Mouse (Mus musculus) small intestine, adult 2 months (tissue): ENCODE results near the gene Otulin. TPM values are rescaled to one million over a fixed set of nuclear protein-coding genes. Genes with fewer than 3 reads are reported as not detected.

Experiments used
- H3K27ac ChIP-seq: fragments of 200-500 bp; 2 replicates; pipeline ENCODE4 v1.5.1; 2012; ENCODE audit warnings: low read depth, low read length, control low read depth, inconsistent platforms; ENCODE audit not compliant: insufficient read depth
- H3K27me3 ChIP-seq: fragments of 200-500 bp; 2 replicates; pipeline ENCODE4 v1.6.1; 2012; ENCODE audit warnings: mild to moderate bottlenecking, moderate library complexity, low read length, inconsistent platforms; ENCODE audit not compliant: control insufficient read depth, insufficient read depth
- H3K36me3 ChIP-seq: fragments of 200-500 bp; 2 replicates; pipeline ENCODE4 v1.6.1; 2012; ENCODE audit warnings: mild to moderate bottlenecking, low read length, control low read depth, inconsistent platforms; ENCODE audit not compliant: control insufficient read depth, insufficient read depth
- H3K4me1 ChIP-seq: fragments of 200-500 bp; 2 replicates; pipeline ENCODE4 v1.6.1; 2012; ENCODE audit warnings: low read length, inconsistent platforms, mixed read lengths; ENCODE audit not compliant: control insufficient read depth, insufficient read depth, insufficient read length
- H3K4me3 ChIP-seq: fragments of 200-500 bp; 2 replicates; pipeline ENCODE4 v1.5.1; 2012; ENCODE audit warnings: low read depth, mild to moderate bottlenecking, control low read depth, inconsistent platforms, low read length, moderate library complexity
- CTCF ChIP-seq: fragments of 200-500 bp; IDR thresholded peaks from 2 replicates; pipeline ENCODE4 v1.5.1; 2012; ENCODE audit warnings: low read depth, mild to moderate bottlenecking, control low read depth, inconsistent platforms, low read length, moderate library complexity, mixed read lengths; ENCODE audit not compliant: insufficient replicate concordance, insufficient read length; ENCODE audit errors: extremely low read depth
- POLR2A ChIP-seq: fragments of 200-500 bp; IDR thresholded peaks from 2 replicates; pipeline ENCODE4 v1.6.1; 2012; ENCODE audit warnings: low read depth, mild to moderate bottlenecking, control low read depth, inconsistent platforms, low read length, moderate library complexity
- WGBS: fragments of 180-500 bp; shearing (Covaris S2); methylation state at CpG from one replicate; pipeline ENCODE4 v1.1.7; 2018; 5-methylcytosine and 5-hydroxymethylcytosine counted together
- polyA plus RNA-seq: library from polyadenylated mRNA; depleted of rRNA; stranded (reverse); fragments of >200 nt; gene quantifications from 2 replicates; pipeline ENCODE4 v1.2.3, GENCODE M21; 2012

The Otulin gene
- polyA plus RNA-seq, 1 experiment, result 31.8 TPM

- TF ChIP-seq CTCF (no peak), POLR2A (no peak)
- Histone ChIP-seq H3K4me3 (no peak overlapping the region), H3K27ac (no peak overlapping the region), H3K4me1 (peaks cover 4% of the 10 kb centered on the region; the same call in 1 of the 2 replicates), H3K27me3 (no peaks in the 10 kb centered on the region), H3K36me3 (no peaks in the 10 kb centered on the region)
- 74% methylated on average over 8 of the region's 8 CpGs for WGBS
Measured at GRCm38 (mm10) chr15:27518026-27518425, 112.5 kb downstream of the Otulin start.

- H3K27ac ChIP-seq, result no peak overlapping the region
- no peak overlapping the region for H3K4me3 ChIP-seq
- H3K36me3 ChIP-seq, result no peaks in the 10 kb centered on the region
- WGBS, result 64% methylated on average over 1 of the region's 1 CpGs
- H3K27me3 ChIP-seq, result no peaks in the 10 kb centered on the region
- H3K4me1 ChIP-seq, result peaks cover 4% of the 10 kb centered on the region; the same call in 1 of the 2 replicates
- TF ChIP-seq POLR2A, result no peak
- no peak for TF ChIP-seq CTCF
Measured at GRCm38 (mm10) chr15:27516927-27517326, 113.6 kb downstream of the Otulin start.

- Histone ChIP-seq H3K27ac (peak overlapping the region; percentile 32; the same call in 1 of the 2 replicates), H3K4me3 (no peak overlapping the region), H3K4me1 (peaks cover 30% of the 10 kb centered on the region), H3K27me3 (no peaks in the 10 kb centered on the region), H3K36me3 (no peaks in the 10 kb centered on the region)
- WGBS, result 76% methylated on average over 17 of the region's 17 CpGs
- no peak for TF ChIP-seq POLR2A
Measured at GRCm38 (mm10) chr15:27508982-27509381, 121.5 kb downstream of the Otulin start.

DNA sequence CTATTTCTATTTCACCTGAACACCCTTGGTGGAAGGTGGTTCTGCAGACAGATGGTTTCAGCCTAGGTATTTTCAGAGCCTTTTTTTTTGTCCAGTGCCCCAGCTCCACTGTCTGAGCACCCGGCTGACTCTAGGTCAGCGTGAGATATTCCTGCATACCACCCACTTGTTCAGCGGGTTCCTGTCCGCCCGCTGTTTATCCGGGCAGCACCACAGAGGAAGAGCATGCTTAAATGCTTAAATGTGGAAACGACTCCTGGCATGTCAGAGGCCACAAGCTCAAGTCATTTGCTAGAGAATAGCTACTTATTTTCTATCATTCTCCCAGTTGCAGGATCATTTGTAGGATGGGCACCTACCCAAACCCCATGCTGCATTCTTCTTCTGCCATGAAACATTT, 122.3 kb downstream of the Otulin start:
- TF ChIP-seq CTCF (no peak), POLR2A (no peak)
- 85% methylated on average over 7 of the region's 7 CpGs for WGBS
- Histone ChIP-seq H3K27me3 (no peaks in the 10 kb centered on the region), H3K36me3 (no peaks in the 10 kb centered on the region), H3K4me1 (peaks cover 32% of the 10 kb centered on the region), H3K27ac (peak overlapping the region; percentile 62; the same call in 1 of the 2 replicates), H3K4me3 (no peak overlapping the region)

DNA sequence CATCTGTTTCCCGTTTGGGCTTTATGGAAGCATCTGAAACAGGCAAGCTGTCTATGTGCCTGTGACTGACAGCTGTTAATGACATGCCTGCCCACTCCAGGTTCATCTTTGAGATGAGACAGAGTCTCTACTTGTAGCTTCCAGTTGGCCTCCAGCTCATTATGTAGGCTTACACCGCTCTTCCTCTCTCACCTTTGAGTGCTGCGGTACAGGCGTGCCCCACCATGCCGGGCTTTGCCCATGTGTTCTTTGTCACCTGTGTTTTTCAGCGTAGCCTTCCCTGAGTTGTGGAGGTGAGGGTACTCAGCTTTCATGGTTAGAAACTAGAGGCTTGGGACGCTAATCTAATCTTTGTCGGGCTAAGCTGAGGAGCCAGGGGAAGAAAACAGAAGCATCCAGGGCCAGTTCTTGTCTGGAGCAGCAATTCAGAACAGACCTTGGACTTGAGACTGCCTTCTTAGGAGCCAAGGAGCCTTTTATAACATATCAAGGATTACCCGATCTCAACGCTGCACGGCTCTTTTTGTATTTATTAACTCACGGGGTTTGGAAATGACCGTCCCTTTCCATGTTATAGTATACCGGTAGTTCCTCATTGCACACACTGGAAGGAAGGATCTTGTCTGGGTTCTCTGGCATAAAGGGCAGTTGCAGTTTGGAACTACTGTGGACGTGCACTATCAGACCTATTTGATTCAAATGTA, 123.4 kb downstream of the Otulin start:
- 33% methylated on average over 15 of the region's 15 CpGs for WGBS
- Histone ChIP-seq H3K27ac (peak overlapping the region; percentile 97), H3K36me3 (no peaks in the 10 kb centered on the region), H3K4me3 (no peak overlapping the region; the same call in 1 of the 2 replicates), H3K4me1 (peaks cover 35% of the 10 kb centered on the region), H3K27me3 (no peaks in the 10 kb centered on the region)
- TF ChIP-seq CTCF (no peak), POLR2A (no peak)

GRCm38 (mm10) chr15:27506127-27506886, 124.2 kb downstream of the Otulin start:
- no peaks in the 10 kb centered on the region for H3K27me3 ChIP-seq
- H3K4me3 ChIP-seq, result no peak overlapping the region
- TF ChIP-seq CTCF (no peak), POLR2A (no peak)
- H3K36me3 ChIP-seq, result no peaks in the 10 kb centered on the region
- 30% methylated on average over 5 of the region's 5 CpGs for WGBS
- H3K4me1 ChIP-seq, result peaks cover 37% of the 10 kb centered on the region
- H3K27ac ChIP-seq, result peak overlapping the region; percentile 97
